Mouse (Mus musculus): ENCODE measurements around the gene Tmem252.

Tmem252 gene

GRCm38 (mm10) chr19:24673762-24674161 is at the start of gene Tmem252:
Tmem252 (plus strand) TSS chr19:24674008.
- DNase-seq (ENCODE audit: low spot score in 2 of 2), result no peak

- DNase-seq (ENCODE audit: low spot score in 2 of 2), result no peak
Observed at GRCm38 (mm10) chr19:24628049-24628448, 45.8 kb upstream of the Tmem252 start.

GRCm38 (mm10) chr19:24633008-24633407 is 40.8 kb upstream of the Tmem252 start:
- no peak for DNase-seq (ENCODE audit: low spot score in 2 of 2)

GRCm38 (mm10) chr19:24634602-24635001 is 39.2 kb upstream of the Tmem252 start:
- peak; percentile 39 to 78 for DNase-seq (ENCODE audit: low spot score in 2 of 2)

GRCm38 (mm10) chr19:24636616-24637015 is 37.2 kb upstream of the Tmem252 start:
- DNase-seq (ENCODE audit: low spot score in 2 of 2), result no peak

- no peak for DNase-seq (ENCODE audit: low spot score in 2 of 2)
Observed at GRCm38 (mm10) chr19:24637988-24638387, 35.8 kb upstream of the Tmem252 start.

- DNase-seq (ENCODE audit: low spot score in 2 of 2), result no peak
Observed at GRCm38 (mm10) chr19:24640982-24641381, 32.8 kb upstream of the Tmem252 start.

GRCm38 (mm10) chr19:24644971-24645370 is 28.8 kb upstream of the Tmem252 start:
- no peak for DNase-seq (ENCODE audit: low spot score in 2 of 2)

GRCm38 (mm10) chr19:24646162-24646829 is 27.5 kb upstream of the Tmem252 start:
- DNase-seq (ENCODE audit: low spot score in 2 of 2), result peak; percentile 11 to 62

GRCm38 (mm10) chr19:24648016-24648415 is 25.8 kb upstream of the Tmem252 start:
- no peak for DNase-seq (ENCODE audit: low spot score in 2 of 2)

- DNase-seq (ENCODE audit: low spot score in 2 of 2), result no peak
Observed at GRCm38 (mm10) chr19:24650428-24650827, 23.4 kb upstream of the Tmem252 start.

GRCm38 (mm10) chr19:24651595-24651994 is 22.2 kb upstream of the Tmem252 start:
- DNase-seq (ENCODE audit: low spot score in 2 of 2), result no peak

GRCm38 (mm10) chr19:24652342-24653019 is 21.3 kb upstream of the Tmem252 start:
- no peak for DNase-seq (ENCODE audit: low spot score in 2 of 2)

- DNase-seq (ENCODE audit: low spot score in 2 of 2), result no peak
Observed at GRCm38 (mm10) chr19:24653230-24653799, 20.5 kb upstream of the Tmem252 start.

GRCm38 (mm10) chr19:24656981-24657380 is 16.8 kb upstream of the Tmem252 start:
- no peak for DNase-seq (ENCODE audit: low spot score in 2 of 2)

- no peak for DNase-seq (ENCODE audit: low spot score in 2 of 2)
Observed at GRCm38 (mm10) chr19:24662346-24662745, 11.5 kb upstream of the Tmem252 start.

- no peak for DNase-seq (ENCODE audit: low spot score in 2 of 2)
Observed at GRCm38 (mm10) chr19:24665771-24666170, 8.0 kb upstream of the Tmem252 start.

- DNase-seq (ENCODE audit: low spot score in 2 of 2), result no peak
Observed at GRCm38 (mm10) chr19:24667527-24667926, 6.3 kb upstream of the Tmem252 start.

- DNase-seq (ENCODE audit: low spot score in 2 of 2), result no peak
Observed at GRCm38 (mm10) chr19:24671571-24671970, 2.2 kb upstream of the Tmem252 start.

- DNase-seq (ENCODE audit: low spot score in 2 of 2), result no peak
Observed at GRCm38 (mm10) chr19:24672366-24672960, 1.3 kb upstream of the Tmem252 start.

- DNase-seq (ENCODE audit: low spot score in 2 of 2), result no peak
Observed at GRCm38 (mm10) chr19:24673331-24673730, 477 bp upstream of the Tmem252 start.

GRCm38 (mm10) chr19:24676429-24676828 is 2.6 kb downstream of the Tmem252 start:
- no peak for DNase-seq (ENCODE audit: low spot score in 2 of 2)

Measured in spleen, postnatal 10 days (tissue).